Mouse (Mus musculus) small intestine, adult 10 weeks (tissue): ENCODE results near the gene Tlk2. TPM values are rescaled to one million over a fixed set of nuclear protein-coding genes. Genes with fewer than 3 reads are reported as not detected.

Experiments used
- polyA plus RNA-seq: library from polyadenylated mRNA; stranded (reverse); fragments of 350-450 nt; fragmentation: Illumina TruSeq; extraction: RNeasy Lipid Tissue Mini Kit (QIAGEN cat#74804); gene quantifications from one replicate; pipeline ENCODE4 v1.2.3, GENCODE M21; 2014; ENCODE audit warnings: low replicate concordance

Gene Tlk2
- 74.8 TPM for polyA plus RNA-seq

DNA sequence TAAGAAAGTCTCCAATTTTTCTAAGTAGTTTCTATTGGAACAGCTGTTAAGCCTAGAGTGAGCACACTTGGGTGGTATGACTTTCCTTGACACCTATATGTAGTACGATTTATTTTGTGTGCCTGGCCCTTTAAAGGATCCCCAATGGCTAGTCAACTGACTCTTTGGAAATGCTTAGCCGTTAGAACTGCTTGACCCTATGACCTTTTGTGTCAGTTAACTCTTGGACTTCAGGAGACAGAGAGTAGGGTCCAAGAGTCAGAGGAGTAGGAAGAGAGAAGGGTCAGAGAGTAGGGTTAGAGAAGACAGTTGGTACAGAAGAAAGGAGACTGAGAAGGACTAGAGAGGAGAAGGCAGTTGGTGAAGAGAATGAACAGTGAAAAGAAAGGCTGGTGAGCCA lies at the start of gene Tlk2:
Tlk2 (plus strand) TSS at position 292 of the 400 bp plus-strand sequence.

GRCm38 (mm10) chr11:105146593-105146992 lies 32.0 kb upstream of the Tlk2 start, which contains the start of gene Gm10842:
Gm10842 (plus strand) TSS chr11:105146893.

DNA sequence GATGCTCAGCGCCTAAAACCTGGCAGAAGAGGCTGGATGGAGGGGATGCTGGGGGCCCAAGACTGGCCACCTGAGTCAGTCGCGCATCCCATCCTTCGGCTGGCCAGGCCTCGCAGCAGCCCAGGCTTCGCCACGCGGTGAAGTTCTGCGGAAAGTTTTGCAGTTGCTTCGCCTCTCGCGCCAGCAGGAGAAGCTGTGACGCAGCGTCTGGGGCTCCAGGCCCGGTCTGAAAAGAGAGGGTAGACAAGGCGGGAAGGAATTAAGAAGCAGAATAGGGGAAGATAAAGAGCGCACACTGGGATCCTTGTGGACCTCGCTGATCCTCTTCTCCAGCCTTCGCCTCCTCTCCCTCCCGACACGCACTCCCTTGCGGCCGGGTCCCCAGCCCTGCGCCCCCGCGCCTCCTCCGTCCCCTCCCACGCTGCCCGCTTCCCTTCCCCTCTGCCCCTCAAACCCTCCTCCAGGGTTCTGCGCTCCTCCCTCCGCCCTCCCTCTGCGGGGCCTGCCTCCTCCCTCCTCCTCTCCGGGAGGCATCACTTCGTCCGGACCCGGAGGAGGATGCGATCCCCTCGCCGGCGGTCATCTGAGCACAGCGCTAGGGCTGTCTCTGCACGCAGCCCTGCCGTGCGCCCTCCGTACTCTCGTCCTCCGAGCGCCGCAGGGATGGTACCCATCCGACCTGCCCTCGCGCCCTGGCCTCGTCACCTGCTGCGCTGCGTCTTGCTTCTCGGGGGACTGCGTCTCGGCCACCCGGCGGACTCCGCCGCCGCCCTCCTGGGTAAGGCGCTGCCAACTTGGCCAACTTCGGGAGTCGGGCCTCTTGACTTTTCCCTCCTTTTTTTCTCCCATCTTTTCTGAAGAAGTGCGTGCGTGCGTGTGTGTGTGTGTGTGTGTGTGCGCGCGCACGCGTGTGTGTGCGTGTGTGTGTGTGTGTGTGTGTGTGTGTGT lies 113.8 kb downstream of the Tlk2 start, which contains the start of gene Mrc2:
Mrc2 (plus strand) TSS at position 520 of the 948 bp plus-strand sequence.

Other genes starting within 250 kb of the Tlk2 start
- gene Efcab3, start 115.2 kb upstream of the Tlk2 start, polyA plus RNA-seq: not detected
- gene Mettl2, start 52.4 kb upstream of the Tlk2 start, polyA plus RNA-seq: 11.8 TPM
- not detected for gene Gm10842, start 31.9 kb upstream of the Tlk2 start, polyA plus RNA-seq
- not detected for gene Mrc2, start 113.8 kb downstream of the Tlk2 start, polyA plus RNA-seq